Mouse (Mus musculus) gastrocnemius, adult 2 months (tissue): ENCODE measurements around the gene Tatdn2. TPM values are rescaled to one million over a fixed set of nuclear protein-coding genes. Genes with fewer than 3 reads are reported as not detected.
"Not testable (repeated sequence)": the region's sequence is repeated elsewhere in the genome, so short reads cannot be mapped to it uniquely, and the experiment has no call there.

ENCODE experiments used
- DNase-seq: peaks from one replicate; pipeline ENCODE4 v3.0.0; 2022
- H3K27ac ChIP-seq: fragments of 200-600 bp; 2 replicates; pipeline ENCODE4 v1.8.1; 2022; ENCODE audit warnings: mild to moderate bottlenecking
- H3K4me3 ChIP-seq: fragments of 200-600 bp; 2 replicates; pipeline ENCODE4 v1.8.1; 2022; ENCODE audit warnings: mild to moderate bottlenecking, moderate library complexity
- CTCF ChIP-seq: fragments of 200-600 bp; IDR thresholded peaks from 2 replicates; pipeline ENCODE4 v1.8.1; 2022; ENCODE audit warnings: antibody characterized with exemption, mild to moderate bottlenecking, moderate library complexity
- intact Hi-C: fragments of 180-260 bp; cut with DNase I; formaldehyde crosslinking; loops from one replicate; pipeline ENCODE4 v1.15.1; 2025
- total RNA-seq, 2 experiments: library from RNA; stranded (reverse); gene quantifications; 2 replicates each; pipeline ENCODE4 v1.2.3; 2021

The Tatdn2 gene
- total RNA-seq, 2 experiments from 2014 or later: 36.4 to 41.1 TPM

DNA sequence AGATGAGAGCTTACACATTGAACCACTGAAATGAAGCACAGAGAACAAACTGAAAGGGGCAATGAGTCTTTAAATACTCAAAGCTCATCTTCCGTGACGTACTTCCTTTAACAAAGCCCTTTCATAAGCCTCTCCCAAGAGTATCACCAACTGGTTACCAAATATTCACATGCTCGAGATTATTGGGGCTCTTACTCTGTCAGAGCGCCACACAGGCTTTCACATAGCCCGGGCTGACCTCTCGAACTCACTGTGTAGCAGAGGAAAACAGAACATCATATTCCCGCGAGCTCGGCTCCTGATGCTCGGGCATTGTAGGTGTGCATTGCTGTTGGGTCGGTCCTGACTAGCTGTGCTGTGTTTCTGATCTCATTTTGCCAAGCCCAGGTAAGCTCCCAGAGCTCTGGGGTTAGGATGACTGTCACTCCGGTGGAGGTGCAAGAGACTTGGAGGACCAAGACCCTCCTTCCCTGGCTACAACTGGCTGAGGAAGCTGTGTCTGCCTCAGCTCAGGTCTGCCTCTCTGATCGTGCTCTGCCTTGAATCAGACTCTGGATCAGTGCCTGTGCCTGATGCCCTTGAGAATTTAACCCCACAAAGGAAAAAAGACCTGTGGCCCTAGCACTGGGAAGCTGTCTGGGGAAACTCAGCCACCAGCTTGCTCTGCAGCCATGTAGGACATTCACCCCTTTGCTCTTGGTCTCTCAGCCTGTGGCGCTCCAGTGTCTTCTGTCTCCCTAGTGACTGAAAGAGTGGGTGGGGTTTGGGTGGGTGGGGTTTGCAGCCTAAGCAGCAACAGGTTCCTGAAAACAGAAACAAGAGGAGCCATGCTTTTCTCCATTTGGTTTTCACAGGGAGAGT, 36.1 kb upstream of the Tatdn2 start:
- DNase-seq: no peak
- intact Hi-C loops: no loop called here
- H3K4me3 ChIP-seq: peak overlapping the region; percentile 11; the same call in 1 of the 2 replicates

DNA sequence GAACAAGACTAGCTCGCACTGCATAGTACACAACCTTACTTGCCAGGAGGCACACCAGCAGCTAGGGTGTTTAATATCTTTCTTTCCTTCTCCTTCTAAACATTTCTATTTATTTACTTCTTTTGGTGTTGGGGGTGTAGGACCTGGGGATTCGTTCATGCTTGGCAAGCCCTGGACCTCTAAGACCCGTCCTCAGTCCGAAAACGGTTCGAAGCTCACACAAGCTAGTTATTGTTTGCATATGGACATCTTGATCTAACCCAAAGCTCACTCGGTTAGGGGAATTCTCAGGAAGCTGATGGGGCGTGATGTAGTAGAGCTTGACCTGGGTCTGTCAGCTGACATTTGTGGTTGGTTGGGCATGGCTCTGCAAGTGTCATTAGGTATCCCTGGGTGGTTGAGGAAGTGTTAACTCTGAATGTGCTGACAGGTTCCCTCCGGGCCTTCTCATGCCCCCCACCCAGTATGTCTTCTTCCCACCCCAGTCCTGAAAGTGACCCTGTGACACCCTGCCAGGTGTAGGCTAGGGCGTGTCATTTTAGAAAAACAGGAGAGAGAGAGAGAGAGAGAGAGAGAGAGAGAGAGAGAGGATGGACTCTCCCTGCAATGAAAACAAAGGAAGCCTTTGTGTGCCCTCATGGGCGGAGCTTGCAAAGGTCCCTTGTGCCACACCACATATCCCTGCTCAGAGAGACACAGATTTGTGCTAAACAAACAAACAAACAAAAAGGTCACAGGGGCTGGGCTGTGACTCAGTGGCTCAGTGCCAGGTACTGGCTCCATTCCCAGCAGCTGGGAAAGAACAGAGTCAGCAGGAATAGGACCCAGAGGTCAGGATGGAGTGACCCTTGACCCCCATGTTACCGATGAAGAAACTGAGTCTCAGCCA, 35.3 kb upstream of the Tatdn2 start:
- peak; percentile 60 for DNase-seq
- Histone ChIP-seq H3K27ac (peak overlapping the region; percentile 70), H3K4me3 (no peak overlapping the region)
- TF ChIP-seq CTCF: no peak
- intact Hi-C loops: no loop called here

More for the DNA sequence above, 36.1 kb upstream of the Tatdn2 start:
- peak overlapping the region; percentile 70 for H3K27ac ChIP-seq
- no peak for TF ChIP-seq CTCF

DNA sequence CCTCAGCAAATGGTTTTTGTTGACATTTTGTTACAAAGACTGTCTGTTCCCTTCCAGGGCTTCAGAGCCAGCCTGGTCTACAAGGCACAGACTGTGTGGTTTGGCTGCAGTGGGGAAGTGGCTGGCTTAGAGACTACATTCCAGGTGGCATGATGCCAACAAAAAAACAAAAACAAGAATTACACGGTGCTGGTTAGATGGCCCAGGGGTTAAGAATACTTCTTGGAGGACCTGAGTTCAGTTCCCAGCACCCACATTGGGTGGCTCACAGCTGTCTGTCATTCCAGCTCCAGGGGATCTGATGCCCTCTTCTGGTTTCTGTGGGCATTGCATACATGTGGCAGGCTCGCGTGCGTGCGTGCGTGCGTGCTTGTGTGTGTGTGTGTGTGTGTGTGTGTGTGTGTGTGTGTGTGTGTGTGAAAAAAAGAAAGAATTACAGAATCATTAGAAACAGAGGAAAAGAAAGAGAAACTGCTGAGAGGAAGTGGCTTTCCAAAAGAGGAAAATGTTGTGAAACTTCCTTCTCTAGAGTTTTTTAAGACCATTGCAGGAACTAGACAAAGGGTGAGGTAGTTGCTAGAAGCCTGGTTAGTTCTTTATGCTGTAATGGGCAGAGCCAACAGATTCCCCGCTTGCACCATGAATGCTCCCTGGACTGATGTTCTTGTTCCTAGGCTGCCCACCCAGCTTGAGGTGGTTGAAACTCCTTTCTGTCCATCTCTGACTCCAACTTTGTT, 33.7 kb upstream of the Tatdn2 start:
- H3K27ac ChIP-seq: peak overlapping the region; percentile 16; the same call in 1 of the 2 replicates
- TF ChIP-seq CTCF: no peak; the same call in 1 of the 2 replicates
- H3K4me3 ChIP-seq: no peak overlapping the region
- no peak for DNase-seq
- intact Hi-C loops: no loop called here

DNA sequence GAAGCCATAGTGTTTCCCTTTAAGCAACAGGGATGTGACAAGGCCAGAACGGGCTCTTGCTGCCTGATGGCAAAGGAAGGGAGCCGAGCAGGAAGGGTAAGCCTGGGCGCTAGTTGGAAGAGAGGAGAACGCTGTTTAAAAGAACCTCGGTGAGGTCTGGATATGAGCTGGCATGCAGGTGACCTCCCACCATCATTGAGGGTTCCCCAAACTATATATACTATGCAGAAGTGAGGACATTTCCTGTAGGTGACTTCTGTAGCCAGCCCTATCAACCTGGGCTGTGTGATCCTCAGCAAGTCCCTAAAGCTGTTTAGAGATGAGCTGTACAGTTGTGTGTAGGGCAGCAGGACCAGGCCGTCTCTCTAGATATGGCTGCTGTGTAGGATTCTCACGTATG, 32.5 kb upstream of the Tatdn2 start:
- no peak for TF ChIP-seq CTCF
- Histone ChIP-seq H3K27ac (no peak overlapping the region), H3K4me3 (no peak overlapping the region)
- DNase-seq: no peak
- intact Hi-C loops: no loop called here

DNA sequence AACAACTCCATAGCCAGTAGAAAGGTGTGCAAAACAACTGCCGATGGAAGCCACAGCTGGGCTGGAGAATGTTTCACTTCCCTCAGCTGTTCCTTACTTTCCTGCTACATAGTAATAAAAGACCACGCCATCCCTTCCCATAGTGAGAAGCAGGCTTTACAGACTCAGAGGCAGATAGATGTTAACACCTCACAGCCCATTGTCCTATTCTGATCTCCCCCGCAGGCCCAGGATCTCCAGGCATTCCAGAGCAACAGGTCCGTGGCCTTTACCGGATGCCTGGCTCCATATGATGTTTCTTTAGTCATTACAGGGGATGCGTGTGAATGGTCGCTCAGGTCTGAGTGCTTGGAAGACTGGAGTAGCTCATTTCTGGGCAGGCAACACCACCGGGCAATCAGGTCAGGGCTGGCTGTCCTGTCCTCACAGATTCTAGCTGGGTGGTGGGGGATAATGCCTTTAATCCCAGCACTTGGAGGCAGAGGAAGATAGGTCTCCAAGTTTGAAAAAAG, 29.2 kb upstream of the Tatdn2 start:
- intact Hi-C loops: no loop called here

GRCm38 (mm10) chr6:113668287-113669154, 28.3 kb upstream of the Tatdn2 start:
- 0 out of 2 replicates have a peak overlapping the region, but pooled peaks have one; percentile 13 for H3K4me3 ChIP-seq
- no peak for TF ChIP-seq CTCF
- intact Hi-C loops: no loop called here
- peak overlapping the region; percentile 72 for H3K27ac ChIP-seq
- DNase-seq: peak; percentile 55

More for the DNA sequence above, 29.2 kb upstream of the Tatdn2 start:
- DNase-seq: no peak
- no peak for TF ChIP-seq CTCF
- peak overlapping the region; percentile 72 for H3K27ac ChIP-seq
- no peak overlapping the region for H3K4me3 ChIP-seq

GRCm38 (mm10) chr6:113669821-113670220, 27.0 kb upstream of the Tatdn2 start:
- DNase-seq: peak; percentile 24
- no peak overlapping the region; the same call in 1 of the 2 replicates for H3K4me3 ChIP-seq
- peak overlapping the region; percentile 72 for H3K27ac ChIP-seq
- intact Hi-C loops: no loop called here
- TF ChIP-seq CTCF: no peak

DNA sequence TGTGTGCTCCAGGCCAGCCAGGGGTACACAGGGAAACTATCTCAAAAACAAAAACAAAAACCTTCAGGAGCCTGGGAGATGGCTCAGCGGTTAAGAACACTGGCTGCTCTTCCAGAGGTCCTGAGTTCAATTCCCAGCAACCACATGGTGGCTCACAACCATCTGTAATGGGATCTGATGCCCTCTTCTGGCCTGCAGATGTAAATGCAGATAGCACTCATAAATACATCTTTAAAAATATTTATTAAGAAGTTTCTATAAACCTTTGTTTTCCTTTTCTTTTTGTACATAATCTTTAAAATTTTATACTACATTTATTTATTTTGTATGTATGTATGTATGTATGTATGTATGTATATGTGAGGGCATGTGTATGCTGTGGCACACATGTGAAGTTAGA, 24.8 kb upstream of the Tatdn2 start:
- TF ChIP-seq CTCF: peak; percentile 39
- H3K4me3 ChIP-seq, H3K27ac ChIP-seq, intact Hi-C loops, DNase-seq: not testable (repeated sequence)

- no peak for DNase-seq
- intact Hi-C loops: no loop called here
- H3K27ac ChIP-seq: no peak overlapping the region
- no peak for TF ChIP-seq CTCF
- H3K4me3 ChIP-seq: no peak overlapping the region
Measured at GRCm38 (mm10) chr6:113672989-113673388, 23.9 kb upstream of the Tatdn2 start.

DNA sequence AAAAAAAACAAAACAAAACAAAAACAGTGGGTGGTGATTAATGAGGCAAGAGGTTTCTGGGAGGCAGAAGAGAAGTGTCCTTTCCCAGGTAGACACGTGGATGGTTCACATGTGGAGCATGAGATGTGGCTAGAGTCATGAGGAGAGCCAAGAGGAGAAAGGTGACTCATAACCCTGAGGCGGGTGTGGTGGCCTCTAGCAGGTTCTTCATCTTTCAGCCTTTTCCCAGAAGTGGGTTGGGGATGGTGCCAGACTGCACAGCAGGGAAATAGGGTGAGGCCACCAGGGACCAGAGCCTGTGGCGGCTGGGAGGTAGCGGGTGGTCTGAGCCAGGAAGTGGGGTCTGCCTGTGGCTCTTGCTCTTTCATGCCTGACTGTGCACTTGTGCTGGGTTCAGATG, 21.6 kb upstream of the Tatdn2 start:
- intact Hi-C loops: no loop called here
- no peak for TF ChIP-seq CTCF

GRCm38 (mm10) chr6:113675991-113676390, 20.9 kb upstream of the Tatdn2 start:
- intact Hi-C loops: no loop called here
- Histone ChIP-seq H3K27ac (no peak overlapping the region), H3K4me3 (no peak overlapping the region)
- TF ChIP-seq CTCF: no peak
- no peak for DNase-seq

More for the DNA sequence above, 21.6 kb upstream of the Tatdn2 start:
- H3K4me3 ChIP-seq: no peak overlapping the region
- no peak for DNase-seq
- H3K27ac ChIP-seq: no peak overlapping the region
